Mouse (Mus musculus) neural tube, embryonic 15.5 days (tissue): Measurements from ENCODE around the gene Pfkm. TPM values are rescaled to one million over a fixed set of nuclear protein-coding genes. Genes with fewer than 3 reads are reported as not detected.

Experiments used
- ATAC-seq: fragments of 200-750 bp; cut with Nextera tagmentation; 2 replicates; pipeline ENCODE4 v1.8.0; 2017; ENCODE audit warnings: mild to moderate bottlenecking, moderate TSS enrichment, moderate library complexity; ENCODE audit not compliant: low FRiP score
- H3K27ac ChIP-seq: fragments of 300-500 bp; sonication (generic); replicated peaks from 2 replicates; pipeline ENCODE4 v1.5.1; 2015; ENCODE audit warnings: mild to moderate bottlenecking, inconsistent platforms
- H3K27me3 ChIP-seq: fragments of 300-500 bp; sonication (generic); replicated peaks from 2 replicates; pipeline ENCODE4 v1.6.1; 2015; ENCODE audit warnings: inconsistent platforms
- H3K36me3 ChIP-seq: fragments of 300-500 bp; sonication (generic); 2 replicates; pipeline ENCODE4 v1.6.1; 2015; ENCODE audit warnings: inconsistent platforms
- H3K4me1 ChIP-seq: fragments of 300-500 bp; sonication (generic); 2 replicates; pipeline ENCODE4 v1.6.1; 2015; ENCODE audit warnings: inconsistent platforms
- H3K4me2 ChIP-seq: fragments of 300-500 bp; sonication (generic); 2 replicates; pipeline ENCODE4 v1.6.1; 2015; ENCODE audit warnings: inconsistent platforms, mild to moderate bottlenecking, moderate library complexity
- H3K4me3 ChIP-seq: fragments of 300-500 bp; sonication (generic); replicated peaks from 2 replicates; pipeline ENCODE4 v1.5.1; 2015; ENCODE audit warnings: mild to moderate bottlenecking, inconsistent platforms
- H3K9ac ChIP-seq: fragments of 300-500 bp; sonication (generic); replicated peaks from 2 replicates; pipeline ENCODE4 v1.6.1; 2015; ENCODE audit warnings: mild to moderate bottlenecking, inconsistent platforms
- H3K9me3 ChIP-seq: fragments of 300-500 bp; sonication (generic); replicated peaks from 2 replicates; pipeline ENCODE4 v1.6.1; 2016; ENCODE audit warnings: inconsistent platforms
- WGBS: fragments of 180-500 bp; shearing (Covaris S2); methylation state at CpG from one replicate; pipeline ENCODE4 v1.1.7; 2015; ENCODE audit warnings: mixed read lengths; 5-methylcytosine and 5-hydroxymethylcytosine counted together
- polyA plus RNA-seq: library from polyadenylated mRNA; unstranded; fragments of >200 nt; fragmentation: Nextera tagmentation; extraction: Ambion mirVana; gene quantifications from 2 replicates; pipeline ENCODE4 v1.2.1, GENCODE M21; 2015

The Pfkm gene
- polyA plus RNA-seq, 1 experiment from 2014 or later = 94.3 TPM

- WGBS = 95% methylated on average over 6 of the region's 6 CpGs
- Histone ChIP-seq H3K4me1 (peaks cover 4% of the 10 kb centered on the region; the same call in 1 of the 2 replicates), H3K36me3 (no peaks in the 10 kb centered on the region)
These were observed 10.0 kb downstream of the Pfkm start for GRCm38 (mm10) chr15:98102401-98102800.

GRCm38 (mm10) chr15:98106506-98106905, 14.1 kb downstream of the Pfkm start:
- 79% methylated on average over 6 of the region's 6 CpGs for WGBS
- peaks cover 28% of the 10 kb centered on the region for H3K4me1 ChIP-seq
- no peak overlapping the region for H3K4me3 ChIP-seq
- no peak for ATAC-seq
- no peak overlapping the region for H3K27ac ChIP-seq
- no peaks in the 10 kb centered on the region for H3K36me3 ChIP-seq
- H3K4me2 ChIP-seq = no peak overlapping the region
- H3K9me3 ChIP-seq = no peaks in the 10 kb centered on the region
- H3K27me3 ChIP-seq = peaks cover 4% of the 10 kb centered on the region; the same call in 1 of the 2 replicates
- H3K9ac ChIP-seq = no peak overlapping the region

More at GRCm38 (mm10) chr15:98102401-98102800, 10.0 kb downstream of the Pfkm start:
- no peak overlapping the region for H3K4me2 ChIP-seq
- no peak for ATAC-seq
- peaks cover 4% of the 10 kb centered on the region; the same call in 1 of the 2 replicates for H3K27me3 ChIP-seq
- H3K4me3 ChIP-seq = no peak overlapping the region
- no peak overlapping the region for H3K27ac ChIP-seq
- H3K9me3 ChIP-seq = no peaks in the 10 kb centered on the region
- H3K9ac ChIP-seq = no peak overlapping the region

GRCm38 (mm10) chr15:98107230-98107629, 14.8 kb downstream of the Pfkm start:
- Histone ChIP-seq H3K9me3 (no peaks in the 10 kb centered on the region), H3K4me1 (peaks cover 28% of the 10 kb centered on the region), H3K4me3 (no peak overlapping the region), H3K27ac (no peak overlapping the region), H3K4me2 (no peak overlapping the region; the same call in 1 of the 2 replicates), H3K9ac (no peak overlapping the region), H3K36me3 (peaks cover 3% of the 10 kb centered on the region; the same call in 1 of the 2 replicates), H3K27me3 (peaks cover 4% of the 10 kb centered on the region; the same call in 1 of the 2 replicates)
- WGBS = 86% methylated on average over 6 of the region's 6 CpGs
- ATAC-seq = no peak

DNA sequence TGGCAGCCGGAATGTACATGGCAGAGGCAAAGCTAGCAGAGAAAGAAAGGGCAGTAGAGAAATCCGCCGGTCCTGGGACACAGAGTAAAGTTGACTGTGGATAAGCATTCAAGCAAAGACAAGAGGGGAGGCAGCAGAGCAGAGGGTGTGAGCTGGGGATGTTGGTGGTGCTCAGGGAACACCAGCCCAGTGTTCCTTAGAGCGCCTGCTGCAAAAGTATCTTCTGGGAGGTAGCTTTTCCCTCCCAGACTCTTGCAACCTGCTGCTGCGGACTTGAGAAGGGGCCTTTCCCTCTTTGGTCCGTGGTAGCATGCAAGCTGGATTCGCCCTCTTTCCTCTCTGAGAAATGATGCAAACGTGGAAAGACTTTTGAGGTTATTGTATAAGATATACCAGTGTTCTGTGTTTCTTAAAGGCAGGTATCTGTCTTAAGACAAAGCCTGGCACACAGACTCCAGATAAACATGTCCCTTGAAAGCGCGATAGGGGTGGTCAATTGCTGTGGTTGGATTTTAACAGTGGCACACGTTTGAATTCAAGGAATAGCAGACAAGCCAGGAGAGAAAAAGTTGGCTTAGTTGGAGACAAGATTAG, 15.4 kb downstream of the Pfkm start:
- WGBS = 39% methylated on average over 11 of the region's 11 CpGs

DNA sequence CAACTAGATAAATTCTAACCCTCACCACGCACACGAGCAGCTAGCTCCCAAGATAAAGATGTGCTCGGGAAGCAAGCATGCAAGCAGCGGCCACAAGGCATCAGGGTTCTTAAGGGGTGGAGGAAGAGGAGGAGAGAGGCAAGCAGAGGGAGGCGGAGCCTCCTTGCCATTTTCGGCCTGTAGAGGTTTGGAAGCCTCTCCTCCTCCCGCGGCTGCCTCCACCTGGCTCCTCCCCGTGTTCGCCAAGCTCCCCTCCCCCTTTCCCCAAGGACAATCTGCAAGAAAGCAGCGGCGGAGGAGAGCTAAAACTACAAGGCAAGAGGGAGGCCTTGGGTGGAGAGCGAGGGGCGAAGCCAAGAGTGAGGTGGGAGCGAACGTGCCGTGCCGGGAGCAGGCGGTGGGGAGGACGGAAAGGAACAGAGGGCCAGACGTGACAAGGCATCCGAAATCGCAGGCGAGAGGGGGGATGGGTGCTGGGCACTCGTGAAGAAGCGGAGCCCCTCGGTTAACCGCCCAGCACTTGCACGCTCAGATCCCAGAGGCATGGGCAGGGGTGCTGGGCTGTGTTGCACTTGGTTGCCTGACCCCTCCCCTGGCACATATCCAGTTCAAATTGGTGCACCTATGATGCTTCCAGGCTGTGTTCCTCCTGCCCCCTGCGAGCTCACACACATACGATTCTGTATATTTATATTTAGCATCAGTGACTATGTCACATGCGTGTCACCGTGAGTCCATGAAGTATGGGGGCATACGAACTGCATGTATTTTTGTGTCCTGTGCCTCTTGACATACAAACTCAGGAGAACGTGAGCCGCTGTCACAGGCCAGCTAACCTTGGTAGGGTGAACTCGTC, 16.1 kb downstream of the Pfkm start:
- 2% methylated on average over 37 of the region's 37 CpGs for WGBS
- H3K4me3 ChIP-seq = peak overlapping the region; percentile 69
- H3K27ac ChIP-seq = peak overlapping the region; percentile 90
- H3K9me3 ChIP-seq = no peaks in the 10 kb centered on the region
- ATAC-seq = peak; percentile 96
- peak overlapping the region; percentile 78 for H3K9ac ChIP-seq
- peaks cover 4% of the 10 kb centered on the region; the same call in 1 of the 2 replicates for H3K27me3 ChIP-seq
- H3K4me1 ChIP-seq = peaks cover 28% of the 10 kb centered on the region
- peak overlapping the region; percentile 76 for H3K4me2 ChIP-seq
- peaks cover 9% of the 10 kb centered on the region; the same call in 1 of the 2 replicates for H3K36me3 ChIP-seq

More for the DNA sequence above, 15.4 kb downstream of the Pfkm start:
- Histone ChIP-seq H3K9ac (peak overlapping the region; percentile 78), H3K27ac (peak overlapping the region; percentile 90), H3K27me3 (peaks cover 4% of the 10 kb centered on the region; the same call in 1 of the 2 replicates), H3K4me3 (peak overlapping the region; percentile 69), H3K4me2 (peak overlapping the region; percentile 76), H3K9me3 (no peaks in the 10 kb centered on the region), H3K4me1 (peaks cover 28% of the 10 kb centered on the region), H3K36me3 (peaks cover 9% of the 10 kb centered on the region; the same call in 1 of the 2 replicates)
- ATAC-seq = peak; percentile 26; the same call in 1 of the 2 replicates

DNA sequence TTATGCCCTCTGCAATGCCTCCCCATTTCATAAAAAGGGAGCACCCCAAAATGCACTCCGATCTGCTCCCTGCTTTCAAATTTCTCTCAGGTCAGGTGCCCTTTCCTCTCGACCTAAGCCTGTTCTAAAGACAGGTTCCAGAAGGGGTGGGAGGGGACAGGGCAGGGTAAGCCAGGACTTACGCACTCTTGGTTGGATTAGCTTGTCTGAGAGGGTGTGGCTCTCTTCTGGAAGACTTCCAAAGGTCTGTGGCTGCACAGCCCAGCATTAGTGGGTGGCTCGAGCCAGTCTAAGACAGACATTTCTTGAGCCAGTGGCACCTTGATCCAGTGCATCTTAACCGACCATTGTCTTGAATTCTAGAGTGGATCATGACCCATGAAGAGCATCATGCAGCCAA, 19.4 kb downstream of the Pfkm start:
- H3K4me3 ChIP-seq = no peak overlapping the region
- H3K9me3 ChIP-seq = no peaks in the 10 kb centered on the region
- peaks cover 30% of the 10 kb centered on the region for H3K36me3 ChIP-seq
- no peak overlapping the region for H3K9ac ChIP-seq
- no peaks in the 10 kb centered on the region for H3K27me3 ChIP-seq
- peaks cover 28% of the 10 kb centered on the region for H3K4me1 ChIP-seq
- ATAC-seq = no peak
- 85% methylated on average over 5 of the region's 5 CpGs for WGBS
- no peak overlapping the region for H3K27ac ChIP-seq
- H3K4me2 ChIP-seq = no peak overlapping the region

DNA sequence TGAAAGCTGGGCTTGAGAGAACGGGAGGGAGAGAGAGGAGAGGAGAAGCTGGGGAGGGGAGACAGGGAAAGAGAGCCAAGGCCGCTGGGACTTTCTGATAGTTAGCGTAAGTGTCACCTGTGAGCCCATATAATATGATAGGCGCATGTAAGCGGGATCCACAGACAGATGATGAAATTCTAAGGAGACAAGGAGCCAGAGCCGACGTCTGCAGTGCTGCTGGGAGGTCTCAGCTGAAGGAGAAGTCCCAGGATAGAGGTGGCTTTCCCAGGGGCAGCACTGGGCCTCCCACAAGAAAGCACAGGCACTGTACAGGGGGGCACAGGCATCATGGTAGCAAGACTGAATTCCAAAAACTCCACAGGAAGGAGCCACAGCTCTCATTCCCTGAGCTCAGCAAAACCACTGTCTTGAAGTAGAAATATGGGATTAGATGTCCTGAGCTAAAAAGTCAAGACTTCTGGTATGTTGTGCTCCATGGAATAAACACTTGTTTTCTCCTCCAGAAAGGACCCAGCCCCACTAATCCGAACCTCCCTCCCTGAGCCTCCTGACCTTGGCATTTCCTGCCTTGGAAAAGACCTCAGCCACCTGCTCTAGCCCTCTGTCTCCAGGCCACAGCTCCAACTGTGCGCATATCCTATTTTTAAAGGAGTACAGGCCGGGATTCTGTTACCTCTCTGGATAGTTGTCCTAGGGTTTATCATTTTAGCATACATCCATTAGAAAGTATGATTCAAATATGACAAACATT, 21.9 kb downstream of the Pfkm start:
- Histone ChIP-seq H3K4me1 (peaks cover 12% of the 10 kb centered on the region), H3K27me3 (no peaks in the 10 kb centered on the region), H3K36me3 (peaks cover 51% of the 10 kb centered on the region), H3K4me3 (no peak overlapping the region), H3K9me3 (no peaks in the 10 kb centered on the region), H3K9ac (no peak overlapping the region), H3K27ac (no peak overlapping the region), H3K4me2 (no peak overlapping the region)
- ATAC-seq = no peak
- WGBS = 82% methylated on average over 10 of the region's 10 CpGs

- Histone ChIP-seq H3K4me3 (no peak overlapping the region), H3K27me3 (no peaks in the 10 kb centered on the region), H3K9me3 (no peaks in the 10 kb centered on the region), H3K27ac (no peak overlapping the region), H3K36me3 (peaks cover 58% of the 10 kb centered on the region), H3K4me1 (peaks cover 4% of the 10 kb centered on the region), H3K4me2 (no peak overlapping the region), H3K9ac (no peak overlapping the region)
- no peak for ATAC-seq
- WGBS = 87% methylated on average over 10 of the region's 10 CpGs
These were observed 22.7 kb downstream of the Pfkm start for GRCm38 (mm10) chr15:98114852-98115778.

DNA sequence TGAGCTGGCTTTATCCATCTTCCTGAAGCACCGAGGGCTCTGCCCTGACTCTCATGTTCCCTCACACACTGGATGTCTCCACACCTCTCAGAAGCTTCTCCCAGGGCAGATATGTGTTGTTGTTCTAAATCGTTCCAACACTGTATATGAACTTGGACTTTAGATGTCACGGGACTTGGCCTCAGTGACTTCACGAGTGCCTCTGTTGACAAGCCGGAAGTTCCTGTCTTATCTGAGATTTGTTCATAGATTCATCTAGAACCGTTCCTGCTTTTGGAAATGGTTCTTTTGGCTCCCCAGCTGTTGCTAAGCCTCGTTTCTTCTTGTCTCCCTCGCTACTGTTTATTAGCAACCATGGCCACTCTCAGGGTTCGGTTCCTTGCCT, 23.4 kb downstream of the Pfkm start:
- H3K27ac ChIP-seq = no peak overlapping the region
- H3K4me1 ChIP-seq = no peaks in the 10 kb centered on the region
- ATAC-seq = no peak
- H3K9ac ChIP-seq = no peak overlapping the region
- peaks cover 65% of the 10 kb centered on the region for H3K36me3 ChIP-seq
- WGBS = 93% methylated on average over 9 of the region's 9 CpGs
- H3K4me2 ChIP-seq = no peak overlapping the region
- no peaks in the 10 kb centered on the region for H3K9me3 ChIP-seq
- no peaks in the 10 kb centered on the region for H3K27me3 ChIP-seq
- no peak overlapping the region for H3K4me3 ChIP-seq

- Histone ChIP-seq H3K9me3 (no peaks in the 10 kb centered on the region), H3K4me2 (no peak overlapping the region), H3K9ac (no peak overlapping the region), H3K27me3 (no peaks in the 10 kb centered on the region), H3K27ac (no peak overlapping the region), H3K36me3 (peaks cover 70% of the 10 kb centered on the region), H3K4me3 (no peak overlapping the region), H3K4me1 (no peaks in the 10 kb centered on the region)
- no peak for ATAC-seq
- 92% methylated on average over 5 of the region's 5 CpGs for WGBS
These were observed 23.9 kb downstream of the Pfkm start for GRCm38 (mm10) chr15:98116287-98116686.
